Mouse (Mus musculus) cerebellum, adult 18-20 months (tissue): ENCODE results near the gene Dnali1.

ENCODE experiments used
- DNase-seq, 2 experiments: peaks; one replicate each; pipeline ENCODE4 v3.0.0; 2021

Dnali1 gene

GRCm38 (mm10) chr4:125065517-125066307, at the start of gene Dnali1:
Gene Dnali1, minus strand, starts transcription at chr4:125065703.
- peak; percentile 52 for DNase-seq

GRCm38 (mm10) chr4:125115081-125115480, 49.6 kb upstream of the Dnali1 start:
- no peak for DNase-seq

GRCm38 (mm10) chr4:125114638-125115037, 49.1 kb upstream of the Dnali1 start:
- DNase-seq = peak; percentile 77 to 82

GRCm38 (mm10) chr4:125105354-125105753, 39.9 kb upstream of the Dnali1 start:
- DNase-seq = no peak

- no peak for DNase-seq
Measured at GRCm38 (mm10) chr4:125101334-125101733, 35.8 kb upstream of the Dnali1 start.

- DNase-seq = peak; percentile 80 to 84
Measured at GRCm38 (mm10) chr4:125099458-125099857, 34.0 kb upstream of the Dnali1 start.

- DNase-seq = no peak
Measured at GRCm38 (mm10) chr4:125097412-125097811, 31.9 kb upstream of the Dnali1 start.

- no peak for DNase-seq
Measured at GRCm38 (mm10) chr4:125096066-125096465, 30.6 kb upstream of the Dnali1 start.

- DNase-seq = no peak
Measured at GRCm38 (mm10) chr4:125093031-125093430, 27.5 kb upstream of the Dnali1 start.

GRCm38 (mm10) chr4:125085346-125085841, 19.9 kb upstream of the Dnali1 start:
- DNase-seq = peak in 1 of 2 experiments; percentile 74

- peak; percentile 87 to 98 for DNase-seq
Measured at GRCm38 (mm10) chr4:125084403-125085345, 19.2 kb upstream of the Dnali1 start, which contains the start of gene Meaf6. Gene Meaf6, plus strand, starts transcription at chr4:125085134.

GRCm38 (mm10) chr4:125078698-125079097, 13.2 kb upstream of the Dnali1 start:
- no peak for DNase-seq

- DNase-seq = no peak
Measured at GRCm38 (mm10) chr4:125077700-125078099, 12.2 kb upstream of the Dnali1 start.

GRCm38 (mm10) chr4:125066490-125067370, 1.2 kb upstream of the Dnali1 start, which contains the start of gene Snip1:
Gene Snip1, plus strand, starts transcription at chr4:125066672.
- DNase-seq = peak; percentile 93 to 96

- no peak for DNase-seq
Measured at GRCm38 (mm10) chr4:125063829-125064228, 1.7 kb downstream of the Dnali1 start.

- DNase-seq = peak; percentile 29 to 33
Measured at GRCm38 (mm10) chr4:125059025-125059424, 6.5 kb downstream of the Dnali1 start.

GRCm38 (mm10) chr4:125058033-125058432, 7.5 kb downstream of the Dnali1 start:
- no peak for DNase-seq

GRCm38 (mm10) chr4:125057273-125057672, 8.2 kb downstream of the Dnali1 start:
- no peak for DNase-seq

- no peak for DNase-seq
Measured at GRCm38 (mm10) chr4:125056476-125056875, 9.0 kb downstream of the Dnali1 start.

GRCm38 (mm10) chr4:125055385-125055784, 10.1 kb downstream of the Dnali1 start:
- DNase-seq = no peak

- no peak for DNase-seq
Measured at GRCm38 (mm10) chr4:125044454-125044853, 21.0 kb downstream of the Dnali1 start.

- DNase-seq = no peak
Measured at GRCm38 (mm10) chr4:125034341-125034740, 31.2 kb downstream of the Dnali1 start.
